Mouse (Mus musculus): Measurements from ENCODE around the gene Sh3d19.

Sh3d19 gene

GRCm38 (mm10) chr3:86028658-86029375 is 57.9 kb downstream of the Sh3d19 start:
- DNase-seq (ENCODE audit: low spot score): no peak

- DNase-seq (ENCODE audit: low spot score): no peak
These were observed 59.7 kb downstream of the Sh3d19 start for GRCm38 (mm10) chr3:86030566-86030965.

- no peak for DNase-seq (ENCODE audit: low spot score)
These were observed 62.7 kb downstream of the Sh3d19 start for GRCm38 (mm10) chr3:86033455-86034090.

- no peak for DNase-seq (ENCODE audit: low spot score)
These were observed 67.1 kb downstream of the Sh3d19 start for GRCm38 (mm10) chr3:86037926-86038484.

GRCm38 (mm10) chr3:86038648-86039047 is 67.7 kb downstream of the Sh3d19 start:
- DNase-seq (ENCODE audit: low spot score): no peak

- no peak for DNase-seq (ENCODE audit: low spot score)
These were observed 69.6 kb downstream of the Sh3d19 start for GRCm38 (mm10) chr3:86040286-86041201.

GRCm38 (mm10) chr3:86047686-86048408 is 76.9 kb downstream of the Sh3d19 start:
- DNase-seq (ENCODE audit: low spot score): no peak

- DNase-seq (ENCODE audit: low spot score): no peak
These were observed 78.1 kb downstream of the Sh3d19 start for GRCm38 (mm10) chr3:86049041-86049440.

GRCm38 (mm10) chr3:86056678-86057077 is 85.8 kb downstream of the Sh3d19 start:
- DNase-seq (ENCODE audit: low spot score): no peak

- DNase-seq (ENCODE audit: low spot score): no peak
These were observed 86.7 kb downstream of the Sh3d19 start for GRCm38 (mm10) chr3:86057436-86058095.

- no peak for DNase-seq (ENCODE audit: low spot score)
These were observed 98.8 kb downstream of the Sh3d19 start for GRCm38 (mm10) chr3:86069646-86070250.

GRCm38 (mm10) chr3:86070799-86071198 is 99.9 kb downstream of the Sh3d19 start:
- DNase-seq (ENCODE audit: low spot score): no peak

GRCm38 (mm10) chr3:86072066-86072465 is 101.2 kb downstream of the Sh3d19 start:
- no peak for DNase-seq (ENCODE audit: low spot score)

- no peak for DNase-seq (ENCODE audit: low spot score)
These were observed 102.0 kb downstream of the Sh3d19 start for GRCm38 (mm10) chr3:86072889-86073288.

GRCm38 (mm10) chr3:86075593-86075992 is 104.7 kb downstream of the Sh3d19 start:
- DNase-seq (ENCODE audit: low spot score): no peak

GRCm38 (mm10) chr3:86076511-86077283 is 105.8 kb downstream of the Sh3d19 start:
- no peak for DNase-seq (ENCODE audit: low spot score)

GRCm38 (mm10) chr3:86083051-86083450 is 112.1 kb downstream of the Sh3d19 start:
- no peak for DNase-seq (ENCODE audit: low spot score)

- no peak for DNase-seq (ENCODE audit: low spot score)
These were observed 114.1 kb downstream of the Sh3d19 start for GRCm38 (mm10) chr3:86085001-86085400.

- no peak for DNase-seq (ENCODE audit: low spot score)
These were observed 117.0 kb downstream of the Sh3d19 start for GRCm38 (mm10) chr3:86087872-86088271.
